Mouse (Mus musculus): Measurements from ENCODE around the gene Tle4.

DNA sequence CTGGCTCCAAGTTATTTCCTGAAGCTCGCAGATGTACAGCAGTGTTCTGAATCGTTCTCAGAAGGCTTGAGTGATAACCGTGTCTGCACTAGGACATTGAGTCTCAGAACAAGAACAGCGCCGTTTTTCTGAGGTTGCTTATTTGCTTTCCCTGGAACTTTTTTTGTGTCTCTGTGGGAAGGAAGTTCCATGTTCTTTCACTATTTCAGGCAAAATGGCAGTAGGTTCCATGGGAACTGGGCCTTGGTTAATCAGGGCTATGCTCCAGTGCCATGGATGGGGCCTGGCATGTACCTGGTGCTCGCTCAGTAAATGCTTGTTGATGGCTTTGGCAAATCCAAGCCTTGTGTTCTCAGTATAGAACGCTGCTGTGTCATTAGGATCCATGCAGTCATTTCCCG lies 2.0 kb upstream of the Tle4 start:
- TF ChIP-seq CTCF (conservative IDR thresholded peaks at IDR 0.05; ENCODE audit: insufficient read depth, insufficient read length, low read depth, low read length) (no peak), POLR2A (IDR thresholded peaks at IDR 0.05; ENCODE audit: low read depth, low read length) (no peak)

All from kidney, adult 2 months (tissue).